Mouse (Mus musculus): Measurements from ENCODE around the gene Phf21a.

The Phf21a gene

DNA sequence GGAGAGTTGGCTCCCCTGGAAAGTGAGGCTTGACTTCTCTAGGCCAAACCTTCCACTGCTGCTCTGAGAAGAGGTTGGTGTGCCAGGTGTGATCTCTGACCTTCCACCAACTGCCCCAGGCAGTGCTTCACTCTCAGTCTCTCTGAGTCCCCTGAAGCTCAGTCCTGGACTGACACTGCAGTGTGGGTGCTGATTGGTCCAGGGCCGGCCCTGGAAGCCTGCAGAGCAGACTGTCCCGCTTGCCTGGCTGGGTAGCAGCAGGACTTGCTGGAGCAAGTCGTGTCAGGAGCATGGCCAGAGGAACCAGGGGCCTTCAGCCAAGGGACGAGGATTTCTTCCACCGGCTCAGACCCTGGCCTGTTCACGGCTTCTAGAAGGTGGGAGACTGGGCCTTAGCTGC is 311.8 kb downstream of the Phf21a start:
- DNase-seq (ENCODE audit: low spot score): no peak

DNA sequence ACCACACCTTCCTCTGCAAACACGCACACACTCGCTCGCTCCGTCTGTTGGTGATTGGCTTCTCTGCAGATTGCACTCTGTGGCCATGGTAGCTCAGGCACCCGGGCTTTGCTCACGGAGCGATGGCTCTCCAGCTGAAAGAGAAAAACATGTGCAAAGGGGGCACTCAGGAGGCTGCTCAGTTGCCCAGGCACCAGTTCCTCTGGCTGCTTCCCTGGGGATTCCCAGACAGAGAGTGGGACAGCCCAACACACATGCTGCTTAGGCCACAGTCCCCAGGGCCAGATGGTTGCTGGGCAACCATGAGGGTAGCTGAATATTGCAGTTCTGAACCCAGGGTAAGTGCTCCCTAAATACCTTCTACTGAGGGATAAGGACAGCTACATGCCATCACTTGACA is 312.8 kb downstream of the Phf21a start:
- DNase-seq (ENCODE audit: low spot score): no peak

DNA sequence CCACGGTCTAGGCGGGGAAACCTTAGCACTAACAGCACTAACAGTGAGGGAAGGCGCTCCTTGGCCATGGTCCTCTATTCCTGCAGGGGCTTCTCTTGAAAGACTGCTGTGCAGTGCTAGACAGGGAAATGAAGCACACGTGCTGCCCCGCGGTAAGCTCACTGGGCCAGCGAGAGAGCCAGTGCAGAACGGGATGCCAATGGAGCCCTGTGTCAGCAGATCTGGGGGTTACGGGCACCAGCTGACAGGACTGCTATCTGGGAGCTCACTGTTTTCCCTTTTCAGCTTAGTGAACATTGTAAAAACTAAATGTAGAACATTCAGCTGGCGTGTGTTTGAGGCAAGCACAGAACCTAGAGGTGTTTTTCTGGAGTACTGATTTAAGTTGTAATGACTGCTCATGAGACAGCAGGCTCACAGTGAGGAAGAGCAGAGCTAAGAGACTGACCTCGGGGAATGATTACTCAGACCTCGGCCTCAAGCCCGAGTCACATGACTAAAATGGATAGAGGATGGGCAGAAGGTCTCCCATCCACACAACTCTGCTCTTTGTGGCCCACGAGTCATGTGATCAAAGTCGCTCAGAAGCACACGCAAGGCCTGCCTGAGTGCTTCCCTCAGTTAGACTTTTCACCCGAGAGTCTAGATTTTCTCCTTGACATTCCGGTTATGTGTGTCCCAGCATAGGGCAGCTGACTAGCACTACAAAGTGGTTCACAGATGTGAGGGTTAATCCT is 315.6 kb downstream of the Phf21a start:
- DNase-seq (ENCODE audit: low spot score): no peak

DNA sequence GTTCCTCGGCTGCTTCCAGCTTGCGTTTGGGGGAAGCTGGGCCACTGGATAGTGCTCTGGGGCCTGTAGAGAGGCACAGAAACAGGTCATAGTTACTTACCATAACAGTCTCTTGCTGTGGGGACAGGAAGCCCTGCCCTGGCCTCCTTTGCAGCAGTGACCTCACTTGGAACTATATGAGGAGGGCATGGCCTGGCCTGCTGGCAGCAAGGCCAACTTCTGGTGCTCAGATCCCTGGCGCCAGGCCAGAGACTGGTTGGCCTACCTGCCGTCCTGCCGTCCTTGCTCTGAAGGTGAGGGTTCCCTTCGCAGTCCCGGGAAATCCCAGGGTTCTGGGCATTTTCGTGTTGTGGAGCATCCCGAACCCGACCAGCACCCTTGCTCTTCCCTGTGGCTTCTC is 318.8 kb downstream of the Phf21a start:
- no peak for DNase-seq (ENCODE audit: low spot score)

Measured in layer of hippocampus, adult 9-10 months (tissue).